Mouse (Mus musculus) erythroblast, embryonic 14.5 days (primary cell): Measurements from ENCODE around the gene Slc17a8.

Experiments used
- GATA1 ChIP-seq: IDR thresholded peaks from 2 replicates; pipeline ENCODE4 v1.6.1; 2012; ENCODE audit warnings: low read length, inconsistent platforms, mixed read lengths
- TAL1 ChIP-seq: IDR thresholded peaks from 3 replicates; pipeline ENCODE4 v1.6.1; 2012; ENCODE audit warnings: low read length, inconsistent platforms, mixed read lengths

DNA sequence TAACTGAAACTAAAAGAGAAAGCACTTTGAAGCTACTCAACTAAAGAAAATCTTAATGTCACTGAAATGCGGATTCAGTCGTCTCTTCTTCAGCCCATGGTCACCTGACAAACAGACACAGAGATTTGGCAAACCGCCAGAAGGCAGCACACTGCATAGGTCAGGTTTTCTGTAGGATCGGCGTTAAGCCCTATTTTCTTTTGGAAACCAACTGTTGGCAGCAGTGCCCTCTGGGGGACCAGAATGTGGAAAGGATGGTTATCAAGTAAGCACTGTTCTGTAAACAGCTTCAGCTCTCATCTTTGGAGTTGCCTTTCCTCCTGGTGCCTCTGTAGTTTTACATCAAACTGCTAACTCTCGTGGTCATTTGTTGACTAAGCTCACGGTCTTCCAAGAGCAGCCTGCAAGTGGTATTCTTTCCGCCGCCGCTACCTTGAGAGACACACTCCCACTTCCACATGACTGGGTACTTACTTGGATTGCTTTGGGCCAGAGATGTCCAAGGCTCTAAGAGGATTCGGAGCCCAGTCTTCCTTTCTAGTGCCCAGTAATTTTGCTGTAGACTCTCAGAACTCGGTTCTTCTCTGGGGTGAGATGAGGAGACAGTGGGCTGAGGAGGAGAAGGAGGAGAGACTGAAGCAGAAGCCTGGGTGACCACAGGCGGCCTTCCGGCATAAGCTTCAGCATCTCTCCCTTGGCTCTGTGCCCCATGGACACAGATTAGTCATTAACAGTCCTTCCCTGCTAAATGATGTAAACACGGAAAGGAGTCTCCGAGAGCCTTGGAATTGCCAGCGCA lies 87.9 kb downstream of the Slc17a8 start, which contains the start of gene Nr1h4:
- no peak for TF ChIP-seq GATA1
- TF ChIP-seq TAL1: no peak
